Mouse (Mus musculus) spleen, adult 12 weeks (tissue): Measurements from ENCODE around the gene Bloc1s5.
"Not testable (repeated sequence)": the region's sequence is repeated elsewhere in the genome, so short reads cannot be mapped to it uniquely, and the experiment has no call there.

Experiments
- DNase-seq: peaks from one replicate; pipeline ENCODE4 v3.0.0; 2022; ENCODE audit warnings: low spot score

Gene Bloc1s5

DNA sequence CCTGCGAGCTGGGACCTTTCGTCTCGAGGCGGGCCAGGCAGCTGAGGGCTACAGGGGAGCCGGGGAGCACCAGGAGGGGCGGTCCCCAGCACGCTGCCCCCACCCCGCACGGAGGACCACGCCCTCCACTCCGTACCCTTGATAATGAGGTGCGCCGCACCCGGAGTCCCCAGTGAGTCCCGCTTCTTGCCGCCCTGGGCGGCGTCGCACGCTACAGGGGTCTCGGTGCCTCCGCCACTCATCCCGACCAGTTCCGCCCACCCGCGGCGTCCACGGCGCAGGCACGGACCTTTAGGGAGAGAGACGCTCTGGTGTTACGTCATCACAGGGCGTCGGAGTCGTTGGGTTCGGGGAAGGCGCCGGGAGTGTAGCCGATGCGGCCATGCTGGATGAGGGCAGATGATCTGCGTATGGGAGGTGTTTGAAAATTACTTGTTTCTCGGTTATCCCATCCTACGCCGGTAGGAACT is at the start of gene Bloc1s5:
Gene Bloc1s5, minus strand, starts transcription at position 310 of the 470 bp plus-strand sequence.
- DNase-seq = peak; percentile 87

DNA sequence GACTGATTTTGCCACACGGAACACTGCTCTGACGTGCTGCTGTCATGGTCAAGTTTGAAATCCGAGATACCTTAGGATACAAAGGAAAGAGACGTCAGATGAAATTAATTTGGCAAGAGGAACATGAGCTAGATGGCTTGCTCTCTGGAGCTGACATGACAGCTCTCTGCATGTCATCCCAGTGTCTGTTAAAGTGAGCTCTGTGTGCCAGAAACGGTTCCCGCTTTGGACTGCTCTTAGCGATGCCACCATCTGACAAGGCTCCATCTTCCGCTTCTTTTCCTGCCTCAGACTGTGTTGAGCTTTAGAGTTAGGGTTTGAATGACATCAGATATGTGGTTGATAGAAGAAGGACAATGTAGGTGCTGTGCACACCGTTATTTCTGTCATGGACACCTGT is 37.4 kb upstream of the Bloc1s5 start:
- DNase-seq = no peak

DNA sequence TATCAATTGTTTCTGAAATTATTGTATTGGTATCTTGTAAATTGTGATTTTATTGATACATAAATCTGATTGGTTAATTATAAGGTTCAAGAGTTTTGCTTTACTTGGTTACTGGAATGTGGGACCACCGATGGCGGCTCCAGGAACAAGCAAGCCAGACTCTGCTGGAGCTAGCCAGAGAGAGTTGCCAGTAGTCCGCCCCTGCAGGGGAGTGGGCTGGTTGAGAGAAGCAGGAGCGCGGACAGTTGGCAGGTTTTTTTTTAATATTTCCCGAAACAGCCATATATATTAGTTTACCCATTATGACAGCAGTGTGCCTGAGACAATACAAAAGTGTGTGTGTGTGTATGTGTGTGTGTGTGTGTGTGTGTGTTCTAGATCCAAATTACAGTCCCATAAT is 36.5 kb upstream of the Bloc1s5 start:
- DNase-seq = not testable (repeated sequence)

DNA sequence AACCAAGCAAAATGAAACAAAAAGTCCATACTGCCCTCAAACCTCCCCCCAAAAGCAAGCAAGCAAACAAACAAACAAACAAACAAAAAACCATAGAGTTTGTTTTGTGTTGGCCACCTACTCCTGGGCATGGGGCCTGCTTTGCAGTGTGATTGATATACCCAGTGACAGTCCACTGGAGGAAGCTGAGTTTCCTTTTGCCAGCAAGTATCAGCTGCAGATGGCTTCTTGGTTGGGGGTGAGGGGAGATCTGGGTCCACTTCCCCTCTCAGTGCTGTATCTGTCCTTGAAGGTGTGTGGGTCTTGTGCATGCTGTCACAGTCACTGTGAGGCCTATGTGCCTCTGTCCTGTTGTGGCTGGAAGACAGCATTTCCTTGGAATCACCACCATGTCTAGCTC is 35.1 kb upstream of the Bloc1s5 start:
- DNase-seq = no peak

DNA sequence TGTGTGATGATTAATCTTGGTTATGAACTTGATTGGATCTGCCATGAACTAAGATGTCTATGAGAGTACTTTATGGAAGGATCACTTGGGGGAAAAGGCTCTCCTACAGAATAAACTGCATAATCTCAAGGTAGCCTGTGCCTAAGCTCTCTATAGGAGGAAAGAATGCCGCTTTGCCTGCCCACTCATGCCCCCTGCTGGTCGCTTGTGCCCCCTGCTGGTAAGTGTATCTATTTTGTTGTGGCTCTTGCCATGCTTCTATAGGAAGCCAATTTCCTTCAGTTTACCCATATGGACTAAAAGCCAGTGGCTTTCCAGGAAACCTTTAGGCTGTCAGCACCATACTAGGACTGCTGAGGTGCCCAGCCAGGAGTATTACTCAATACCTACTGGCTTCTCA is 33.6 kb upstream of the Bloc1s5 start:
- peak; percentile 63 for DNase-seq

DNA sequence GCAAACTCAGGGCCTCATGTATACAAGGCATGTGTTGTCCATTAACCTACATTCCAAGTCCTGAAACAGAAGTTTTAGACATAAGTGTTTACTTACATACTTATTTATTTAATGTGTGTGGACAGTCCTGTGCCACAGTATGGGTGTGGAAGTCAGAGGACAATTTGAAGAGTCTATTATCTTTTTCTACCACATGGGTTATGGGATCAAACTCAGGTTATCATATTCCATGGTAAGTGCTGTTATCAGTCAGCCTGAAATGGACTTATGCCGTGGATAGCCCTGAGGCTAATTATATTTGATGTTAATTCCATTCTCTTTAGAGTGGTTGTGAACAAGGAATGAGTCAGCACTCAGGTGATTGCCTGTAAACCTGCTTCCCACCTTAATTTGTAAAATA is 29.8 kb upstream of the Bloc1s5 start:
- no peak for DNase-seq

DNA sequence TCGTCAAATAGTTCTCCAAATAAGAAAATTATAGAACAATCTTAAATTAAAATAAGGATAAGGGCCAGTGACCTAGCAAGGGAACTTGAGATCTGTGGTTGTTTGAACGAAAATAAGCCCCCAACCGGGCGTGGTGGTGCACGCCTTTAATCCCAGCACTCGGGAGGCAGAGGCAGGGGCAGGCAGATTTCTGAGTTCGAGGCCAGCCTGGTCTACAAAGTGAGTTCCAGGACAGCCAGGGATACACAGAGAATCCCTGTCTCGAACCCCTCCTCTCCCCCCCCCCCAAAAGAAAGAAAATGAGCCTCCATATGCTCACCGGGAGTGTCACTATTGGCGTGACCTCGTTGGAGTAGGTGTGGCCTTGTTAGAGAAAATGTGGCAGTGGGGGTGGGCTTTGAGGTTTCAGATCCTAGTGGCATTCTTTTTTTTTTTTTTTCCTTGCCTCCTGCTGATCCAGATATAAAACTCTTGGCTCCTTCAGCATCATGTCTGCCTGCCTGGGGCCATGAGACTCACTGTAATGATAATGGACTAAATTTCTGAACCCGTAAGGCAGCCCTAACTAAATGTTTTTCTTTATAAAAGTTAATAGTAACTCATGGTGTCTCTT is 24.7 kb upstream of the Bloc1s5 start:
- DNase-seq = no peak

DNA sequence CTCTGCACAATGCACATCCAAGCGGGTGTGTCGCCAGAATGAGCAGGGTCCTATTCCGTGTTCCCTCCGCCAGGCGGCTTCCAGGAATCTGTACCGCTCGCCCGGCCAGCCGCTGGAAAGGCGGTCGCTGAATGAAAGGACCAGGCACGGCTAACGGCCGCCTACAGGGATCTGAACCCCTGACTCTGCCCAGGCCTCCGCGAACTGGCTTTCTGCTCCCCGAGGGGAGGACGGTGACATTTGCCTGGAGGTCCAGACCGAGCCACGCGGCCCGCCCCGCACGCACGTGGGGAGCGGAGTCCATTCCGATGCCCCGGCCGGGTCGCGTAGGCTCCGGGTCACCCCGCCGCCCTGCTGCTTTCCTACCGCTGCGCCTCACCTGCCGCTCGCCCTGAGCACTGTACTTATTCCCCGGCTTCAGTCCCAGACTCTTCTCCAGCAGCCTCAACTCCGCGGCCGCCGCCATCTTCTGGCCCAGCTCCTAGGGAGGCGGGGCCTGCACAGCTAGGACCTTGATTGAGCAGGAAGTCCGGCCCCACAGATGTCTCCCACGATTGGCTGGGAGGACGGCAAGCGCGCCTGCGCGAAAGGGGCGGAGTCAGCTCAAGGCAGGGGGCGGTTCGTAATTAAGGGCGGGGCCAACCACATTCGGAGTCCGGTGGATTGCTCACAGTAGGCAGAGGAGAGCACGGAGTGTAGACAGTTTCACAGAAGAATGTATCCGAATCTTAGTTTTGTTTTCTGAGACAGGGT is 23.8 kb upstream of the Bloc1s5 start, which contains the start of gene Eef1e1:
Gene Eef1e1, minus strand, starts transcription at position 531 of the 753 bp plus-strand sequence.
- DNase-seq = peak; percentile 98

DNA sequence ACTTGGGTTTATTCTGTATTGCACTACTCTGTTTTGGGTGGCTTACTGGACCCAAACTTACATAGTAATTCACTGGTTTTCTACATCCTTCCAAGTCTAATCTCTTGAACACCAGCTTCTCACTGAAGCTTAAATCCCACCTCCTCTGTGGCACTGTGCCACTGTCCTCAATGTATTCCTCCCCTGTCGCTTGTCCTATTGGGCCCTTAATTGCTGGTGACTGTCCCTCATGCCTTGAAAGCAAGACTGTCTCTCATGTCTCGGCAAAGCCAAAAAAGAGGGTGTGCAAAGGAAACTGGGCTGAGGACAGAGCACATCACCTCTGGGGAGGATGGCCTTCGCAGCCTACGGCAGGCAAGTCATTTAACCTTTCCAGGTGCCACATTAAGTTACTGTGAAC is 23.0 kb upstream of the Bloc1s5 start:
- no peak for DNase-seq

DNA sequence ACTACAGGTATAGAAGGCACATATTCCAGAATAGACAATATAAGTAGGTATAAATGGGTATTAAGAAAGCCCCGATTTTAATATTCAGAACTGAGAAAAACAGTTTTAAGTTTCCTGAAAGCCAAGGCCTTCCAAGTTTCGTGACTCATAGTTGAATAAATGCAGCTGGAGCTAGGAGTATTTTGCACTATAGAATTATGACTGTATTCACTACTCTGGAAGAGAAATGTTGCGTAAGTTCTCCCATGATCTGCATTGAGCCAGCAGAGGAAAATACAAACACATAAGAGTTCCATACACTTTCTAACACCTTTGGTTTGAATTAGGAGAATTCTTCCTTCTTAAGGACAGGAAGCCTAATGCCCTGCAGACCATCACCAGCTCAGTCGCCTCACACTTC is 15.4 kb upstream of the Bloc1s5 start:
- DNase-seq = no peak

DNA sequence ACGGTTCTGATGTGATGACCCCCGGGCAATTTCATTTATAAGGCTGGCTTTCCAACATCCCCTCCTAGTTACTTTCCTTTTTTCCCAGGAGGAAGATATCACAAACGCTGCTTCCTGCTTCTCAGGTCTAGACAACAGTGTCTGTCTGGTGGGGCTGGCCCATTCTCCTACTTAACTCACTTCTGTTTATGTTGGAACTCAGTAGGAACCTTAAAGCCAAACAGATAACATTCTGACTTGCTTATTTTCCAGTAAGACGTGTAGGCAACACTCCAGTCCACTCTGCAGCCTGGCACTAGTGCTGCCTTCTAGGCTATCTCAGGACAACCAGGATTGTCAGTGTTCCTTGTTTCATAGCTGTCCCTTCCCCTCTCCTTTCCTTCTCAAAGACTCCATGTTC is 14.2 kb upstream of the Bloc1s5 start:
- no peak for DNase-seq

DNA sequence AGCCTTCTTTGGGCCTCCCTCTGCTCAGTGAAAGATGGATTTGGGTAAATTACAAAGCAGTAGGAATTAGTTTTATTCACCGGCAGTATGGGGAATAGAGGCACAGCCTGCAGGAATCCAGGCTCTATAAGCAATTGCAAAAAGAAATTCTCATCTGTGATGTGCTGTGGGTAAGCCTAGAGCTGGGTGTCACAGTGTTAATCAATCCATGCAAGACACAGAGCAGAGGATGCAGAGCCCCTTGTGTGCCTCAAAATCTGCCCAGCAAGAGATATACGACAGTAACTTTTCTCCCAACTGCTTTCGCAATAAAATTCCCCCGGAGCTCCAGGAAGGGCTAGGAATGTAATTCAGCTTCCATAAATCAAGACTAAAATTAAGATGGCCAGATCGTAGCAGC is 6.5 kb upstream of the Bloc1s5 start:
- DNase-seq = no peak

DNA sequence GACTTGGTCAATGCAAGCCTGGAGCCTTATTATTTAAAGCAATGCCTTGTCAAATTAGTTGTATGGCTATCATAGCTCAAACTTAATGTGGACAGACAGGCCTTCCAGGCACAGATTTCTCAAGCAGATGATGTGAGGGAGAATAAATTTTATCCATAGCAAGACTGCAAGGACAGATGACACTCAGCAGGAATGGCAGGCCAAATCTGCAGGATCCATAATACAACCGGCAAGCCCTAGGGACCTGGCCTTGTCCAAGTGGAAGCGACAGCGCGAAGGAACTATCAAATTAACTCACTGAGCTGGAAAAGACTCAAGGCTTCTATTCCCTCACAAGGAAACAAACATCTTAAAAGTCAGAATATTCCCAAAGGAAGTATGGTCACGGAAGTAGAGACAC is 6.1 kb upstream of the Bloc1s5 start:
- DNase-seq = no peak

DNA sequence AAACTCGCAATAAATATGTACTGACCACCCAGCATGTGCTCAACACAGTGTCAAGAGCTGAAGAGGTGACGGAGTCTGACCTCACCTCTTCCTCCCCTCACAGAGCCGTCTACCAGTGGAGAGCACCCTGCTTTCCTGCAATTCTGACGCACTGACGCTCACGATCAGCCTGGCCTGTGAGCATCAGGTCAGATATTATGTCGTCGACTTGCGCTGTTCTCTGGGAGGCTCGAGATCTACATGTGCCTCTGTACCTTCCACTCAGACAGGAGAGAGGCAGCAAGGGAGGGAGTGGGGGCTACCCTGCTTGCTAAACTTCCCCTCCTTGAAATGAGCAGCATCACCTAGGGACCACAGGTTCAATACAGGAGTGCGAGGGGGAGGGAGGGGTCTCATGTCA is 3.8 kb upstream of the Bloc1s5 start:
- no peak for DNase-seq

DNA sequence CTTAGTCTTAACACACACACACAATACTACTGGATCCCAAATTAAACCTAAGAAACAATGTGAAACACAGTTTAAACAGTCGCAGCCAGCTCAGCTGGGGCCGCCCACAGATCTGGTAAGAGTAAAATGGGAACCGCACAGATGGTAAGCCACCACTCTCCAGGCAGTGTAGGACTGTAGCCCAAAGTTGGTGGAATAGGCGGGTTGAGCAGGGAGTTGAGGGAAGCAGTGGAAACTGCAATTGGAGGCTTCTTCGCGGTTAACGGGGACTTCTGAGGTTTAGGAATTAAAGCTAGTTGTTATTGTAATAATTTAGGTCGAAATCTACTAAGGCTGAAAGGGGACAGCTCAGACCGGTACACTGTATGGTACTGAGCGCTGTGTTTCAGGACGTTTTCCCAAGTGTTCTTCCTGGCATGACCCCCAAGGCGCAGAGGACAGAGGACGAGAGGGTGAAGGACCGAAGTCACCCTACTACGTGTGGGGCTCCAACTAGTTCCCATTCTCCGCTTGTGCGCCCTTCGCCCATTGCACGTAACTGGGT is 581 bp downstream of the Bloc1s5 start:
- DNase-seq = no peak

DNA sequence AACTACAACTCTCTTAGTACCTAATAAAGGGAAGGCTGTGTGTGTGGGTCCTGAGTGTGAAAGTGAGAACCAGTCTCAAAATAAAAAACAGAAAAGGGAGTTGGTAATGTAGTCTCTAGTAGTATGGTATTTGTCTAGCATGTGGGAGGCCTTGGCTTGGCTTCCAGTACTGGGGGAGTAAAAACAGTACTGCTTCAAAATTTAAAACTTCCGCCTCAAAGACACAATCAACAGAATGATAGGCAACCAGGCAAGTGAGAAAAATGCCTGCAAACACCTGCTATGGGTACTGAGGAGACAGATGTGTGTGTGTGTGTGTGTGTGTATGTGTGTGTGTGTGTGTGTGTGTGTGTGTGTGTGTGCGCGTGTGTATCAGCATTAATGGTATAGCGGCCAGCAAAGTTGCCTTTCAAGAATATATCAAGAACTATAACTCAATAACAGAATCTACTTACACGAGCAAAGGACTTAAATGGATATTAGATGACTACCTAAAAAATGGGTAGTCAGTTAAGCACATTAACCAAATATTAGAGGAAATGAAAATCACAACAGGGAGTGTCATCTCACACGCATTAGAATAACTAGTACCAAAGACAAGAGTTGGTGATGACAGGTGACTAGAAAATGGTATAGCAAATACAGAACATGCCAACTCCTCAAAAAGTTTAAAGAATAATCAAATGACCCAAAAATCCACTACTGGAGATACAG is 1.5 kb downstream of the Bloc1s5 start:
- DNase-seq = no peak

DNA sequence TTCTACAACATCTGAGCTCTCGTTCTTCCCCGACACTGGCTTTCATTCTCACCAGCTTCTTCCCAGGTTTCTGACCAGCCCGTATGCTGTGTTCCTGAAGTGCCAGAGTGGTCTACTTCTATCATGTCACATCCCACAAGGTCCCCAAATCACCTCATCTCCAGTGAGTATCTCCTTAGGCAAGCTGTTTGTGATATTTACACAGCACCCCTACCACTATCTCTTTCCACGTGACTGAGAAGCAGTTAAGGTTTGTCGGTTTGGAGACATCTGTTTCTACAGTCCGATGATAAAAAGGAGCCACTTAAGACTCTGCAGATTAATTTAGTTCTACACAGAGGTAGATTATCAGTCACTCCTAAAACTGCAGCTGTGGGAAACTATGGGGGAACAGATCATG is 2.4 kb downstream of the Bloc1s5 start:
- no peak for DNase-seq

DNA sequence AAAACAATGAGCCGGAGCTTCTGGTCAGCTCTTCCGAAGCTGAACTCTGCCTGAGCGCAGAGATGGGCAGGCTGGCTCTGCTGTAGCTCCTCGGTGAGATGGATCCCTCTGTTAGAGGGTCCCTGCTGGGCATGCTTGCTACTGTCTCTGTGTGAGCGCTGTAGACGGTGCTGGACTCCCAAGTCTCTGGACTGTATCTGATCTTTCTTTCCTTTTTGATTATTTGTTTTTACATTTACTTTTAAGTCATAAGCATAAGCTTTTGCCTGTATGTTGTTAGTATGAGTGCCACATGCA is 8.7 kb downstream of the Bloc1s5 start:
- no peak for DNase-seq

DNA sequence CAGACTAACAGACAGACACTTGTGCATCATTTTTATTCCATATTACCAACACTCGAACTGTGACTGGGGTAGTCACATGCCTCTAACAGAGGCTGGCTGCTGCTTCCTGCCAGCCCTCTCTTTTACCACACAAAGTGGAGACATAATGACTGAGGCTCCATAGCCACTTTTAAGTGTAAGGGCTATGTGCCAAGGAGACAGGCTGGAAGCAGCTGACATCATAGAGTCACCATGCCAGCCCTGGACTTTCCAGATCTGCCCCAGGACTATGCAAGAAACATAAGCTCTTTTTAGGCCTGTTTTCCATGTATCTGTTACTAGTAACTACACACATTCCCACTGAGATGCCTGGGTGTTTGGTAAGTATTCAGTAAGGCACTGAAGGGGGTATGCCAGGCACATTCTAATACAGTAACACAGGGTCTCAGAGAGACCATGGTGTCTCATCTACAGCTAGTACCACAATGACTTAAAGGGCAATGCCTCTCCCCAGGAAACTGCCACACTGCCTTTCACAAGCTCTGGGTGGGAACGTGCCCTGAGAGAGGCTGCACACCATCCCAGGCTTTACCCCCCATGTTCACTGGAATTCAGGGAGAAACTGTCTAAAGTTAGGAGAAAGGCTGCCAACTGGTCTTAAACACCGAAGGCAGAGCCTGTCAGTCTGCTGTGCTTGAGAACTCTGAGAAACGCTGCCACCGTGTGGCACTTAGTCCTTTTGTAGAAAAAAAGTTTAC is 9.2 kb downstream of the Bloc1s5 start:
- DNase-seq = no peak

DNA sequence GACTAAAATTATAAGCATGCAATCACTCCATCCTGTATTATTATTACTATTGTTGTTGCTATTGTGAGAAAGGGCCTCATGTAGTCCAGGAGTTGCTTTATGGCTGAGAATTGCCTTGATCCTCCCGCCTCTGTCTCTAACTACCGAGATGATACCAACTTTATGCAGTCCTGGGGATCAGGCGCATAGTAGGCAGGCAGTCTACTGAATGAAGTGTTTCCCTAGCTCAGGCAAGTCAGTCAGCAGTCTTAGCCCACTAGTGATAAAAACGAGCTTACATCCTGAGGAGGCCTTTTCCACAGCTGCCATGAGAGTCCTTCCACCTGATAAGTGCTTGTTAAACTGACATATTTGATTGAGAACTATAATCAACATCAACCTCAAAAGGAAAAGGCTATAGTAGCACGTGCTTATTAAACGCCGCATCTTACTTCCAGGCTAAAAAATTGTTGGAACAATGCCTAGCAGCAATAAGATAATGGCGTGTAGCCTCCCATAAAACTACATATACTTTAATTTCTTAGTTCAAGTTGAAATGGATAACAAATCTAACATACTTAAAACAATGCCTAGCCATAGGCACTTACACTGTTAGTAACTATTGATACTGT is 10.5 kb downstream of the Bloc1s5 start:
- no peak for DNase-seq

DNA sequence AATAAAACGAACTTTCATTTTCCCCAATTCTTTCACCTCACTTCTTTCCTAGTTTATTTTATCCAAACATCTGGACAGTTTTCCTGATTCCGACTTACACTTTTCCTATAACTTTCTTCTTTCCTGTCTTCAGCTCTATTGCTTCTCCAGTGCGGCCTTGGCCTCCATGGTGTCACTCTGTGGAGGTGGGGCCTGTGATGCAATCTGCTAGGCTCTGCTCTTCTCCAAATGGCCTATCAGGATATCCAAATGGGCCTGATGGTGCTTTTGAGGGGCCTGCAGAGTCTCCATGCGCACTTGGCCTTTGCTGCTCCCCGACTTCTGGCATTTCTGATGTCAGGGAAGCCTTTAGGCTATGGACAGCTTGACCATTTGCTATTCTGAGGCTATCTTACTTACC is 11.6 kb downstream of the Bloc1s5 start:
- DNase-seq = no peak
